Mouse (Mus musculus) naive thymus-derived CD4-positive, alpha-beta T cell, adult 5 months (primary cell): ENCODE results near the gene St8sia6. TPM values are rescaled to one million over a fixed set of nuclear protein-coding genes. Genes with fewer than 3 reads are reported as not detected.

Experiments
- polyA plus RNA-seq: library from polyadenylated mRNA; unstranded; fragments of 100-300 nt; shearing (Covaris generic); gene quantifications from one replicate; pipeline ENCODE4 v1.2.1, GENCODE M21; 2017

The St8sia6 gene
- polyA plus RNA-seq: 108 TPM

DNA sequence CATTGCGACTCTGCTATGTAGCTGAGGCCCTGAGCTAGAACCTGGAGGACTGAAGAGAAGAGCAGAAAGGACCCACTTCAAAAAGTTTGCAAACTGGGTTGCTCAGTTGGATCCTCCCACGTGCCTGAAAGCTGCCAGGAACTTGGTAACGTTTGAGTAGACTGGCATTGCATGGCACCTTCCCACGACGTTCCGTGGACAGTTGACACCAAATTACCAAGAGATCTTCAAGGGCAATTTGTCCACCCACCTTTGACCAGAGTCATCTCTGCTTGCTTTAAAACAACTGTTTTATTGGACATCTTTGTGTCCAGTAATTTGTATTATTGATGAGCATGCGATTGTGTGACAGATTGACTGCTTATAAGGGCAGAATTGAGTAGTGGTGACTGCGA is at the start of gene St8sia6:
TSS of gene St8sia6 (minus strand) at position 96 of the 395 bp plus-strand sequence.

Other genes with a start within 250 kb of the St8sia6 start
- gene Trdmt1, start 249.4 kb downstream of the St8sia6 start, polyA plus RNA-seq: 8.0 TPM
- gene Vim, start 220.1 kb downstream of the St8sia6 start, polyA plus RNA-seq: 76.1 TPM